Mouse (Mus musculus): ENCODE measurements around the gene Flvcr2. TPM values are rescaled to one million over a fixed set of nuclear protein-coding genes. Genes with fewer than 3 reads are reported as not detected.

The Flvcr2 gene
- polyA plus RNA-seq, 1 experiment, result 0.74 TPM

DNA sequence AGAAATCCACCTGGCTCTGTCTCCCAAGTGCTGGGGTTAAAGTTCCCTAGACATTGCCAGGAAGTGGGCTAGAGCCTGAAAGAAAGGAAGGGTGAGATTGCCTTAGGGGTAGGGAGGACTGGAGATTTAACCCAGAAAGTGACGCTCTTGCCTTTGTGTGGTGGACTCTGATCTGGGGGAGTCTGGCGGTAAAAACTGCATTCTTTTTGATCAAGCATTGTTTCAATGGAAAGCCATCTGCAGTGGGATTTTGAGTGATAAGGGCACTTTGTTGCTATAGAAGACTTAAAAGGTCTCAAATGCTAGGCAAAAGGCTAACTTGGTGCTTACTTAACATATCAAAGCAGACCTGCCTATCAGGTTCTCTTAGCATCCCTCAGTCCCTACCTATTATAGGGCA is 6.9 kb downstream of the Flvcr2 start:
- Histone ChIP-seq H3K4me2 (ENCODE audit: low read depth) (no peak overlapping the region), H3K79me2 (ENCODE audit: control insufficient read depth, insufficient read depth) (no peaks in the 10 kb centered on the region), H3K27me3 (ENCODE audit: control insufficient read depth, insufficient read depth, insufficient read length) (peaks cover 6% of the 10 kb centered on the region), H3ac (ENCODE audit: control insufficient read depth, insufficient read length) (no peak overlapping the region), H3K4me3 (no peak overlapping the region), H3K36me3 (ENCODE audit: control insufficient read depth, insufficient read depth) (no peaks in the 10 kb centered on the region)
- TF ChIP-seq MYOG (IDR thresholded peaks at IDR 0.05; ENCODE audit: control insufficient read depth in 1 of 3, insufficient read depth in 1 of 3, insufficient read length in 2 of 3, low read depth in 2 of 3), result no peak

DNA sequence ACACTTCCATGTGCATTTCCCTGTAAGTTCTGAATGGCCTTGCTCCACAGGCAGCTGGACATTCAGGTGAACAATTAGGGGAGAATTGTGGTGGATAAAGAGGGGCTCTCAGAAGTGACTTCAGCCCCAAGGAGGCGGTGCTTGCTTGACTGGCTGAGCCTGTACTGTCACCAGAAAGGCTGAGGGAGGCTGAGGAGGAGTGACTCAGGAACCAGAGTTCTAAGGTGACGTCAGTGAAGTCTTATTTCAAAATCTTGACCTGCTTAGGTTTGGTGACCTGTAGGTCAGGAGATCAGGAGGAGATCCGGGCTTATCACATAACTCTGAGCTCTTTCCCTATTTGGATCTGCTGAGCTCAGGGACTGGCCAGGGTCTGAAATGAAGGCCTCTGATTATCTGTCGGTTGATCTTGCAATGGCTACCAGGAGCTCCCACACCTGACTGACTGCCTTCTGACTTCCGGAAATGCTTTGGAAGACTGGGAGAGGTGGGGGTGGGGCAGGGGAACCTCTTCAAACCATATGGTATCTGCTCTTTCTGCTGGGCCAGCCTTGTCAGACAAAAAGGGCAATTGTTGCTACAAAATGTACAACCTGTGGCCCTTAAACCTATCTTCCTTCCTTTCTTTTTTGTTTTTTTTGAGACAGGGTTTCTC is 8.4 kb downstream of the Flvcr2 start:
- Histone ChIP-seq H3K36me3 (ENCODE audit: control insufficient read depth, insufficient read depth) (no peaks in the 10 kb centered on the region), H3K4me3 (no peak overlapping the region), H3ac (ENCODE audit: control insufficient read depth, insufficient read length) (no peak overlapping the region), H3K4me2 (ENCODE audit: low read depth) (no peak overlapping the region), H3K79me2 (ENCODE audit: control insufficient read depth, insufficient read depth) (no peaks in the 10 kb centered on the region), H3K27me3 (ENCODE audit: control insufficient read depth, insufficient read depth, insufficient read length) (peaks cover 6% of the 10 kb centered on the region)
- no peak for TF ChIP-seq MYOD1 (IDR thresholded peaks at IDR 0.05; ENCODE audit: control insufficient read depth in 1 of 3, insufficient read length in 2 of 3, low read depth in 2 of 3)
- no peak for TF ChIP-seq E2F4 (IDR thresholded peaks at IDR 0.05; ENCODE audit: insufficient read depth)
- TF ChIP-seq MAX (IDR thresholded peaks at IDR 0.05; ENCODE audit: low read depth), result no peak
- no peak for TF ChIP-seq TCF12 (IDR thresholded peaks at IDR 0.05; ENCODE audit: insufficient read depth, poor library complexity, severe bottlenecking)
- no peak for TF ChIP-seq SRF (IDR thresholded peaks at IDR 0.05; ENCODE audit: control insufficient read depth, insufficient read length, low read depth)
- no peak for TF ChIP-seq MYOG (IDR thresholded peaks at IDR 0.05; ENCODE audit: control insufficient read depth in 1 of 3, insufficient read depth in 1 of 3, insufficient read length in 2 of 3, low read depth in 2 of 3)
- TF ChIP-seq USF1 (IDR thresholded peaks at IDR 0.05; ENCODE audit: low read depth), result no peak
- TF ChIP-seq REST (IDR thresholded peaks at IDR 0.05; ENCODE audit: insufficient read depth, insufficient read length), result no peak
- TF ChIP-seq TCF3 (IDR thresholded peaks at IDR 0.05; ENCODE audit: insufficient read length, low read depth), result no peak
- TF ChIP-seq CEBPB (IDR thresholded peaks at IDR 0.05; ENCODE audit: insufficient read depth, poor library complexity, severe bottlenecking), result no peak
- TF ChIP-seq POLR2A (IDR thresholded peaks at IDR 0.05; ENCODE audit: insufficient read length, low read depth), result no peak
- no peak for TF ChIP-seq POLR2AphosphoS2 (IDR thresholded peaks at IDR 0.05; ENCODE audit: insufficient read length, low read depth)

DNA sequence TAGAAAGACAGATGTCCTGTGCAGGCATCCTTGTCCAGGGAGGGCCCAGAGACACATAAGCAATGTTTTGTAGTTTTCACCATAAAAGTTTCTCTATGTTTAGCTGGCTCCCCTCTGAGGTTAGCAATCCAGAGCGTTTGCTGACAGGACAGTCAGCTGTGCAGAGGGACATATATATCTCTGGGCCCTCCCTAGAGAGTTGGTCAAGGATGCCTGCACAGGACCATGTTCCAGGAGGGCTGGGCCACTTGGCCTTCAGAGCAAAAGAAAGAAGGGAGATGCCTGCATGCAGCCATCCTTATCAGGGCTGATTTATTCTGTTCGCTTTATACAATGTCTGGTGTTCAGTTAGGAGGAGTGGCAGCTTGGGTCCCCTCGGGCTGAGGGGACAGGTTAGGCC is 10.1 kb downstream of the Flvcr2 start:
- H3K79me2 ChIP-seq (ENCODE audit: control insufficient read depth, insufficient read depth), result no peaks in the 10 kb centered on the region
- H3K4me2 ChIP-seq (ENCODE audit: low read depth), result no peak overlapping the region
- TF ChIP-seq SRF (IDR thresholded peaks at IDR 0.05; ENCODE audit: control insufficient read depth, insufficient read length, low read depth) (no peak), MAX (IDR thresholded peaks at IDR 0.05; ENCODE audit: low read depth) (no peak), E2F4 (IDR thresholded peaks at IDR 0.05; ENCODE audit: insufficient read depth) (no peak), TCF12 (IDR thresholded peaks at IDR 0.05; ENCODE audit: insufficient read depth, poor library complexity, severe bottlenecking) (no peak), USF1 (IDR thresholded peaks at IDR 0.05; ENCODE audit: low read depth) (no peak), POLR2A (IDR thresholded peaks at IDR 0.05; ENCODE audit: insufficient read length, low read depth) (no peak), TCF3 (IDR thresholded peaks at IDR 0.05; ENCODE audit: insufficient read length, low read depth) (no peak), MYOD1 (IDR thresholded peaks at IDR 0.05; ENCODE audit: control insufficient read depth in 1 of 3, insufficient read length in 2 of 3, low read depth in 2 of 3) (no peak), POLR2AphosphoS2 (IDR thresholded peaks at IDR 0.05; ENCODE audit: insufficient read length, low read depth) (no peak), MYOG (IDR thresholded peaks at IDR 0.05; ENCODE audit: control insufficient read depth in 1 of 3, insufficient read depth in 1 of 3, insufficient read length in 2 of 3, low read depth in 2 of 3) (no peak), REST (IDR thresholded peaks at IDR 0.05; ENCODE audit: insufficient read depth, insufficient read length) (no peak), CEBPB (IDR thresholded peaks at IDR 0.05; ENCODE audit: insufficient read depth, poor library complexity, severe bottlenecking) (no peak)
- H3K27me3 ChIP-seq (ENCODE audit: control insufficient read depth, insufficient read depth, insufficient read length), result peaks cover 6% of the 10 kb centered on the region
- H3K4me3 ChIP-seq, result no peak overlapping the region
- no peaks in the 10 kb centered on the region for H3K36me3 ChIP-seq (ENCODE audit: control insufficient read depth, insufficient read depth)
- H3ac ChIP-seq (ENCODE audit: control insufficient read depth, insufficient read length), result no peak overlapping the region

DNA sequence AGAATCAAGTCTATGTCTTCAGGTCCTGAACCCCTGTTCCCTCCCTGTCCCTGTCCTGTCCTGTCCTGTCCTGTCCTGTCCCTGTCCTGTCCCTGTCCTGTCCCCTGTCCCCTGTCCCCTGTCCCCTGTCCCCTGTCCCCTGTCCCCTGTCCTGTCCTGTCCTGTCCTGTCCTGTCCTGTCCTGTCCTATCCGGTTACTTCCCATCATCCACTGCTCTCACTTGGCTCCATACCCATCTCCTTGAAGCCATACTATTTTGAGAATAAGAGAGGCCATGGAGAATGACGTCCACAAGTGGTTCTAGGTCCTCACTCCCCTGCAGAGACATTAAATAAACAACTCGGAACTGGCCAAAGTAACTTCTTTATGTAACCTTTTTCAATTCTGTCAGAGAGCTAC is 10.7 kb downstream of the Flvcr2 start:
- Histone ChIP-seq H3K36me3 (ENCODE audit: control insufficient read depth, insufficient read depth) (no peaks in the 10 kb centered on the region), H3ac (ENCODE audit: control insufficient read depth, insufficient read length) (no peak overlapping the region), H3K4me3 (no peak overlapping the region), H3K79me2 (ENCODE audit: control insufficient read depth, insufficient read depth) (no peaks in the 10 kb centered on the region), H3K27me3 (ENCODE audit: control insufficient read depth, insufficient read depth, insufficient read length) (peaks cover 6% of the 10 kb centered on the region), H3K4me2 (ENCODE audit: low read depth) (no peak overlapping the region)
- TF ChIP-seq MYOD1 (IDR thresholded peaks at IDR 0.05; ENCODE audit: control insufficient read depth in 1 of 3, insufficient read length in 2 of 3, low read depth in 2 of 3), result no peak
- TF ChIP-seq REST (IDR thresholded peaks at IDR 0.05; ENCODE audit: insufficient read depth, insufficient read length), result no peak
- no peak for TF ChIP-seq POLR2A (IDR thresholded peaks at IDR 0.05; ENCODE audit: insufficient read length, low read depth)
- TF ChIP-seq SRF (IDR thresholded peaks at IDR 0.05; ENCODE audit: control insufficient read depth, insufficient read length, low read depth), result no peak
- TF ChIP-seq CEBPB (IDR thresholded peaks at IDR 0.05; ENCODE audit: insufficient read depth, poor library complexity, severe bottlenecking), result no peak

DNA sequence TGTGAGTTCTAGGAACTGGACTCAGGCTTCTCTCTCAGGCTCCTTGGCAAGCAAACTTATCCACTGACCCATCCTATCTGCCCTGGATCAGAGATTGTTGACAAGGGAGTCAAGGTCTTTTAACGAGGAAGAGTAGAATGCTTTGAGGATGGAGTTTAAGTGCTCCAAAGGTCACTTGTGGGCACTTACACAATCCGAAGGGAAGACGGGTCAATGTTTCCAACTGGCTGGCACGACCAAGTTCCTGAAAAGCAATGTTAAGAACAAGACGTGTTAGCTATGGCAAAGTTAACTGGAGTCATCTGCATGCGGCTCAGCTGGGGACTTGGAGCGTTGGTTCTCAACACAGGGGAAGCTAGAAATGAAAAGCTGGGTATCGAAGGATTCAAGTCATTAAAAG is 12.4 kb downstream of the Flvcr2 start:
- Histone ChIP-seq H3K4me2 (ENCODE audit: low read depth) (no peak overlapping the region), H3ac (ENCODE audit: control insufficient read depth, insufficient read length) (no peak overlapping the region), H3K4me3 (no peak overlapping the region), H3K79me2 (ENCODE audit: control insufficient read depth, insufficient read depth) (no peaks in the 10 kb centered on the region), H3K36me3 (ENCODE audit: control insufficient read depth, insufficient read depth) (no peaks in the 10 kb centered on the region), H3K27me3 (ENCODE audit: control insufficient read depth, insufficient read depth, insufficient read length) (no peaks in the 10 kb centered on the region)
- TF ChIP-seq REST (IDR thresholded peaks at IDR 0.05; ENCODE audit: insufficient read depth, insufficient read length) (no peak), SRF (IDR thresholded peaks at IDR 0.05; ENCODE audit: control insufficient read depth, insufficient read length, low read depth) (no peak), POLR2AphosphoS2 (IDR thresholded peaks at IDR 0.05; ENCODE audit: insufficient read length, low read depth) (no peak), TCF12 (IDR thresholded peaks at IDR 0.05; ENCODE audit: insufficient read depth, poor library complexity, severe bottlenecking) (no peak), TCF3 (IDR thresholded peaks at IDR 0.05; ENCODE audit: insufficient read length, low read depth) (no peak)
